Mouse (Mus musculus) mesoderm, embryonic 11.5 days (tissue): ENCODE measurements around the gene Mtmr14.
A peak's percentile ranks its signal among the peaks of the same experiment; 100 is the strongest.

Experiments
- DNase-seq: peaks from one replicate; pipeline ENCODE4 v3.0.0-alpha.2; 2012; ENCODE audit warnings: low read depth, low spot score

Gene Mtmr14

GRCm38 (mm10) chr6:113276846-113277245 lies 39.2 kb downstream of the Mtmr14 start:
- no peak for DNase-seq

- DNase-seq = no peak
These were observed 44.0 kb downstream of the Mtmr14 start for GRCm38 (mm10) chr6:113281676-113282075.

GRCm38 (mm10) chr6:113282101-113282802 lies 44.6 kb downstream of the Mtmr14 start, which contains the start of gene Cpne9:
TSS of gene Cpne9 (plus strand) at chr6:113282307.
- DNase-seq = peak; percentile 84

- DNase-seq = no peak
These were observed 45.3 kb downstream of the Mtmr14 start for GRCm38 (mm10) chr6:113282969-113283368.

- DNase-seq = no peak
These were observed 45.9 kb downstream of the Mtmr14 start for GRCm38 (mm10) chr6:113283500-113283899.

- no peak for DNase-seq
These were observed 47.3 kb downstream of the Mtmr14 start for GRCm38 (mm10) chr6:113284931-113285330.

GRCm38 (mm10) chr6:113286316-113286715 lies 48.7 kb downstream of the Mtmr14 start:
- no peak for DNase-seq

- DNase-seq = no peak
These were observed 49.6 kb downstream of the Mtmr14 start for GRCm38 (mm10) chr6:113287236-113287635.

GRCm38 (mm10) chr6:113289346-113289745 lies 51.7 kb downstream of the Mtmr14 start:
- no peak for DNase-seq

GRCm38 (mm10) chr6:113290346-113290745 lies 52.7 kb downstream of the Mtmr14 start:
- DNase-seq = no peak

GRCm38 (mm10) chr6:113292938-113293337 lies 55.3 kb downstream of the Mtmr14 start:
- no peak for DNase-seq

- no peak for DNase-seq
These were observed 58.4 kb downstream of the Mtmr14 start for GRCm38 (mm10) chr6:113296046-113296445.

- DNase-seq = no peak
These were observed 59.0 kb downstream of the Mtmr14 start for GRCm38 (mm10) chr6:113296639-113297038.

- no peak for DNase-seq
These were observed 63.7 kb downstream of the Mtmr14 start for GRCm38 (mm10) chr6:113301350-113301749.

GRCm38 (mm10) chr6:113302258-113302657 lies 64.6 kb downstream of the Mtmr14 start:
- peak; percentile 62 for DNase-seq

GRCm38 (mm10) chr6:113306322-113306985 lies 68.8 kb downstream of the Mtmr14 start:
- DNase-seq = peak; percentile 99

GRCm38 (mm10) chr6:113306986-113307349 lies 69.3 kb downstream of the Mtmr14 start, which contains the start of gene Brpf1:
TSS of gene Brpf1 (plus strand) at chr6:113307137.
- no peak for DNase-seq

- peak; percentile 25 for DNase-seq
These were observed 70.0 kb downstream of the Mtmr14 start for GRCm38 (mm10) chr6:113307481-113308121.

GRCm38 (mm10) chr6:113308141-113308540 lies 70.5 kb downstream of the Mtmr14 start:
- peak; percentile 13 for DNase-seq

GRCm38 (mm10) chr6:113315972-113316371 lies 78.3 kb downstream of the Mtmr14 start:
- DNase-seq = no peak

- peak; percentile 98 for DNase-seq
These were observed 89.1 kb downstream of the Mtmr14 start, which contains the start of gene Ogg1 for GRCm38 (mm10) chr6:113326533-113327315. TSS of gene Ogg1 (plus strand) at chr6:113326972.

GRCm38 (mm10) chr6:113329396-113329795 lies 91.8 kb downstream of the Mtmr14 start:
- no peak for DNase-seq
